Mouse (Mus musculus) G1E (cell line): ENCODE measurements at regions not wholly inside any gene's neighbourhood (a gene's known extent, or its start where the extent isn't known, plus 50 kb on each side); places are given as distances from the start of the nearest gene placed in this dataset.
A peak's percentile ranks its signal among the peaks of the same experiment; 100 is the strongest.

Experiments used
- ATAC-seq: 2 replicates; pipeline ENCODE4 v1.8.0; 2016; ENCODE audit warnings: mild to moderate bottlenecking; ENCODE audit not compliant: insufficient number of reproducible peaks, poor library complexity, low FRiP score, severe bottlenecking; ENCODE audit errors: extremely low read depth
- DNase-seq: peaks from one replicate; pipeline ENCODE4 v3.0.0; 2012; ENCODE audit warnings: low spot score
- H3K27me3 ChIP-seq: 2 replicates; pipeline ENCODE4 v1.6.1; 2012; ENCODE audit warnings: mild to moderate bottlenecking, low read length, inconsistent platforms; ENCODE audit not compliant: insufficient read depth
- H3K36me3 ChIP-seq: replicated peaks from 2 replicates; pipeline ENCODE3; 2012; ENCODE audit warnings: mild to moderate bottlenecking, inconsistent platforms
- H3K4me1 ChIP-seq: 2 replicates; pipeline ENCODE4 v1.6.1; 2012; ENCODE audit warnings: low read depth, low read length, inconsistent platforms, mixed read lengths; ENCODE audit not compliant: insufficient read depth
- H3K4me3 ChIP-seq: 2 replicates; pipeline ENCODE4 v1.5.1; 2012; ENCODE audit warnings: low read depth, mild to moderate bottlenecking, inconsistent platforms, low read length, moderate library complexity, mixed read lengths
- H3K9me3 ChIP-seq: replicated peaks from 2 replicates; pipeline ENCODE4 v1.6.1; 2012; ENCODE audit warnings: inconsistent platforms
- CTCF ChIP-seq: IDR thresholded peaks from 2 replicates; pipeline ENCODE4 v1.5.1; 2012; ENCODE audit warnings: low read depth, low read length, inconsistent platforms, mixed read lengths
- GATA1 ChIP-seq: IDR thresholded peaks from 2 replicates; pipeline ENCODE4 v1.6.1; 2012; ENCODE audit warnings: borderline replicate concordance, low read length, inconsistent platforms, mixed read lengths
- GATA2 ChIP-seq: IDR thresholded peaks from 2 replicates; pipeline ENCODE4 v1.6.1; 2012; ENCODE audit warnings: low read depth, low read length, inconsistent platforms, borderline replicate concordance
- POLR2AphosphoS5 ChIP-seq: IDR thresholded peaks from 2 replicates; pipeline ENCODE4 v1.6.1; 2012; ENCODE audit warnings: low read depth, low read length, inconsistent platforms; ENCODE audit not compliant: insufficient replicate concordance
- TAL1 ChIP-seq: conservative IDR thresholded peaks from 2 replicates; pipeline ENCODE4 v1.6.1; 2012; ENCODE audit warnings: low read depth, low read length, inconsistent platforms, mixed read lengths

DNA sequence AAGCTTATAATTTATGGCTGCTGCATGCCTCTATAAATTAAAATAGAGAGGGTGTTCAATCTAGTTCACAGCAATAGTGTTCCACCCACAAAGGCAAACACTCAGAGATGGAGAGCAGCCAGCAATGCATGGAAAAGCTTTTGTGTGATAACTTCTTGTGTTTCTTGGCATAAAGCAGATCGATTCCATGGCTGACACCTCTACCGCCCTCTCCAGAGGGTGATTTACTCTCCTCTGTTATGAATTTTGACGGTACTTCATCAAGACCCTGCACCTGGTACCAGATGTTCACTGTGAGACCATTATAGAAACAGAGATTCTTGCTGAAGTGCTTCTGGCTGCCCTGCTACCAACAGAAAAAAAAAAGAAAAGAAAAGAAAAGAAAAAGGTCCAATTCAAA lies 54.1 kb upstream of the Btc start:
- no peak for TF ChIP-seq CTCF
- TF ChIP-seq POLR2AphosphoS5 = no peak
- TF ChIP-seq TAL1 = no peak
- no peak for TF ChIP-seq GATA1
- TF ChIP-seq GATA2 = no peak
- H3K27me3 ChIP-seq = peaks cover 10% of the 10 kb centered on the region
- no peaks in the 10 kb centered on the region for H3K9me3 ChIP-seq
- ATAC-seq (no peak), DNase-seq (no peak)
- H3K4me3 ChIP-seq = no peak overlapping the region
- no peaks in the 10 kb centered on the region for H3K4me1 ChIP-seq
- no peaks in the 10 kb centered on the region for H3K36me3 ChIP-seq

DNA sequence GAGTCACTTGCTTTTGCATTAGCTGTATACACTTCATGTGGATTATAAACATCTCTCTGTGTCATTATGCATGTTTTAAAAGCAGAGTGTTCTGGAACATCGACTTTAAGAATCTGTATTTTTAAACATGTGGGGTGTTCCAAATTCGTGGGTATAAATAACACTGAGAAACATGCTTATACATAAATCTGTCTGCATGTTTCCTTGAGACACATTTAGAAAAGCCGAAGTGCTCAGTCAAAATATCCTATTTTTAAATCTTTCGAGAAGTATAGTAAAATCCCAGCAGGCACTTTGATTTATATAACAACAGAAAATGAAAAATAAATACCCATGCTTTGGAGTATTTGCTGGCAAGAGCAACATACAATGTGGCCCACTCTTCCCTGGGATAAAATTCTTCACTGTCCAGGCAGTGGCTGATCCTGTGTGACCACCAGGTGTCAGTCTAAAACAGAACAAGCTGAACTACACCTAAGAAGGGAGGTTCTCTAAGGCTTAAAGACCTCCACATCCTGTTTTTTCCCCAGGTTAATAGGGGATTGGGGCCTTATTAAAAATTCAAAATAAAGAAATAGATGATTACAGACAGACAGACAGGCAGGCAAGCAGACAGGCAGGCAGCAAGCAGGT lies 52.4 kb upstream of the Parm1 start:
- ATAC-seq (no peak), DNase-seq (peak; percentile 16)
- H3K4me3 ChIP-seq = no peak overlapping the region
- no peak for TF ChIP-seq GATA1
- TF ChIP-seq TAL1 = no peak
- TF ChIP-seq GATA2 = no peak
- no peak for TF ChIP-seq CTCF
- no peak for TF ChIP-seq POLR2AphosphoS5
- H3K9me3 ChIP-seq = no peaks in the 10 kb centered on the region
- H3K36me3 ChIP-seq = no peaks in the 10 kb centered on the region
- no peaks in the 10 kb centered on the region for H3K4me1 ChIP-seq
- H3K27me3 ChIP-seq = no peaks in the 10 kb centered on the region
